Mouse (Mus musculus): ENCODE measurements around the gene Mettl7b. TPM values are rescaled to one million over a fixed set of nuclear protein-coding genes. Genes with fewer than 3 reads are reported as not detected.

The Mettl7b gene
- polyA plus RNA-seq, 1 experiment from 2014 or later: not detected

DNA sequence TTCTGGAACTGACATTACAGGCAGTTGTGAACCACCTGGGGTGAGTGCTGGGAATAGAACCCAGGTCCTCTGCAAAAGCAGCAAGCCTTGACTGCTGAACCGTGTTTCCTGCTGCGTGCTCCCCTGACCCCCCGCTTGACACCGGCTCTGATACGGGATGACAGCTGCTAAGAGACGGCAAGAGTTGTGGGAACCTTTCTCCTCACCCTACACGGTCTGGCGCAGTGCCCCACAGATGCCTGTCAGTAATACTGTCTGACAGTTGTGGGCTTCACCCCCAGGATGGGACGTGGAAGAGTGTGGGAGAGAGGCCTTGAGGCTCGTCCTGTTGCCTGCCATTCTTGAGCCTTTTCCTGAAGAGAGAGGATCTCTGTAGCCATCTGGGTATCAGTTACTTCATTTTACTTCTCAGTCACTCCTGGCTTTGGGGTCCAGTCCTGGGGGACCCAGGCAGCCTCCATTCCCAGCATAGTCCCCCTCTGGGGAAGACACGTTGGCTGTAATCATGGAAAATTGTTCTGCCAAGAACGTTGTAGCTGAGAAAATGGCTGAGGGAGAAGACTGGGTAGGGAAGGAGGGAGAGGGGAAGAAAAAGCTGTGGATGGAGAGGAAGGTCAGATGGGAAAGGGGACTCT lies 22.9 kb downstream of the Mettl7b start:
- Histone ChIP-seq H3K9ac (ENCODE audit: low read depth, low read length) (no peak overlapping the region), H3K4me2 (no peak overlapping the region), H3K4me1 (ENCODE audit: control insufficient read depth, insufficient read depth, low read length) (peaks cover 13% of the 10 kb centered on the region), H3K4me3 (ENCODE audit: low read depth, low read length) (no peak overlapping the region), H3K9me3 (replicated peaks; ENCODE audit: control insufficient read depth, low read length) (no peaks in the 10 kb centered on the region), H3K27ac (ENCODE audit: low read depth, low read length) (no peak overlapping the region), H3K36me3 (ENCODE audit: control insufficient read depth, insufficient read depth, low read length) (no peaks in the 10 kb centered on the region), H3K27me3 (ENCODE audit: control insufficient read depth, insufficient read depth, low read length) (peaks cover 28% of the 10 kb centered on the region)
- ATAC-seq (replicated peaks; ENCODE audit: insufficient number of reproducible peaks, low FRiP score, low TSS enrichment): no peak
- 63% methylated on average over 12 of the region's 12 CpGs for WGBS (ENCODE audit: insufficient replicate concordance)

DNA sequence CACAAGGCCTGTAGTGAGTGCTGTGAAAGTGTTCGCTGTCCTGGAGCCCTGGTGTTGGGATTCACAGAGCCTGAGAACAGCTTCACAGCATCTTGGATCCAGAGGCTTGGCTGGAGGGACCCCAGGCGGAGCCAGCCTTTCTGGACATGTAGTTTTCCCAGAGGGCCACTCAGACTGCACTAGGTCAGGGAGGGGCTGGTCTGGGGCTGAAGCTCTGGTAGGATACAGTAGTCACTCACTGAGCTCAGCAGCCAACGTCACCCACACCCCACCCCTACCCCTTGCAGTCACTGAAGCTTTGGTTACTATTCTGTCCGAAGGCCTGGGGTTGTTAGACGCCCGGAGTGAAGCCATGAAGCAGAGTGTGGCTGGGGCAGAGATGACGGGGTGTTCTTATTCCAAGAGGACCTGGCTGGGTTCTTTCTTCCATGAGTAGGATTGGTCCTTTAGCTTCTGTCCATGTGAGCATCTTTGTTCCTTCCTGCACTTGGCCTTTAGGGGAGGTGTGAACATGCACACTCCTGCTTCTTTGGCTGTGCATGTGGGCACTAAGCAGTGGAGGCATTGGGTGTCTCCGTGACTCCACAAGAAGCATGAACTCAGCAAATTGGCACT lies 24.9 kb downstream of the Mettl7b start:
- H3K9me3 ChIP-seq (replicated peaks; ENCODE audit: control insufficient read depth, low read length): no peaks in the 10 kb centered on the region
- H3K36me3 ChIP-seq (ENCODE audit: control insufficient read depth, insufficient read depth, low read length): no peaks in the 10 kb centered on the region
- ATAC-seq (replicated peaks; ENCODE audit: insufficient number of reproducible peaks, low FRiP score, low TSS enrichment): no peak
- peaks cover 33% of the 10 kb centered on the region for H3K27me3 ChIP-seq (ENCODE audit: control insufficient read depth, insufficient read depth, low read length)
- no peak overlapping the region for H3K9ac ChIP-seq (ENCODE audit: low read depth, low read length)
- no peak overlapping the region for H3K27ac ChIP-seq (ENCODE audit: low read depth, low read length)
- H3K4me1 ChIP-seq (ENCODE audit: control insufficient read depth, insufficient read depth, low read length): peaks cover 13% of the 10 kb centered on the region
- WGBS (ENCODE audit: insufficient replicate concordance): 71% methylated on average over 8 of the region's 8 CpGs
- H3K4me3 ChIP-seq (ENCODE audit: low read depth, low read length): no peak overlapping the region
- no peak overlapping the region for H3K4me2 ChIP-seq

DNA sequence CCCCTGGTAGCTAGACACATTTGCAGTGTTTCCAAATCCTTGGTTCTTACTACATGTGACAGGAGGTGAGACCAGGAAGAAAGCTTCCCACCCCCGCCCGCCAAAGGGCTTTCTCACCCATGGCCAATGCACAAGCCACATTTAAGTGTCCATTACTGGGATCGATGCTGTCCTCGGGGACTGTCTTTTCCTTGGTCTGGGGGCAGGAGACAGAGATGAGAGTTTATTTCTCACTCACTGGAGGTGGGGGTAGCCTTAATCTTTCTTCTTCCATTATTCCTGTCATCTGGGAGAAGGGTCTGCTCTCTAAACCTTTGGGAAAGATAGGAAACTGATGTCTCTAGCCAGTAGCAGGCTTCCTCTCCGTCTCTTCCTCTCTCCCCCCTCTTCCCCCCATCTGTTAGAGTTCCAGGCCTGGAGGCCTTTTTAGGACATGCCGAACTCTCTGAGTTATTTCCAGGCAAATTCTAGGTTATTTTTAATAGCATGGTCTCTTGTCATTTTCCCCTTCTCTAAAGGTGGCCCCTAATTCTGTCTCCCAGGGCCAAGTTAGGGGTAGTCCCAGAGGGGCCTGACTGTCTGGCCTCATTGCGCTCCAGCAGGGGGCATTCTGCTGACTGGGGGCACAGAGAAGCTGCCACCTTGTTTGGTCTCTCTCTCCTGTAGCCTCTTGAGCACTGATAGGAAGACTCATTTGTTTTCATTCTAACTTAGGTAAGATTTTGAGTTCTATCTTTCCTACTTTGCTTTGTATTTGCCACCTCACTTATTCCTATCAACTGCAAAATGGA lies 25.6 kb downstream of the Mettl7b start:
- Histone ChIP-seq H3K27me3 (ENCODE audit: control insufficient read depth, insufficient read depth, low read length) (peaks cover 33% of the 10 kb centered on the region), H3K27ac (ENCODE audit: low read depth, low read length) (no peak overlapping the region), H3K4me2 (no peak overlapping the region), H3K4me1 (ENCODE audit: control insufficient read depth, insufficient read depth, low read length) (peaks cover 13% of the 10 kb centered on the region), H3K9ac (ENCODE audit: low read depth, low read length) (no peak overlapping the region), H3K4me3 (ENCODE audit: low read depth, low read length) (no peak overlapping the region), H3K36me3 (ENCODE audit: control insufficient read depth, insufficient read depth, low read length) (no peaks in the 10 kb centered on the region), H3K9me3 (replicated peaks; ENCODE audit: control insufficient read depth, low read length) (no peaks in the 10 kb centered on the region)
- 47% methylated on average over 7 of the region's 7 CpGs for WGBS (ENCODE audit: insufficient replicate concordance)
- ATAC-seq (replicated peaks; ENCODE audit: insufficient number of reproducible peaks, low FRiP score, low TSS enrichment): no peak

DNA sequence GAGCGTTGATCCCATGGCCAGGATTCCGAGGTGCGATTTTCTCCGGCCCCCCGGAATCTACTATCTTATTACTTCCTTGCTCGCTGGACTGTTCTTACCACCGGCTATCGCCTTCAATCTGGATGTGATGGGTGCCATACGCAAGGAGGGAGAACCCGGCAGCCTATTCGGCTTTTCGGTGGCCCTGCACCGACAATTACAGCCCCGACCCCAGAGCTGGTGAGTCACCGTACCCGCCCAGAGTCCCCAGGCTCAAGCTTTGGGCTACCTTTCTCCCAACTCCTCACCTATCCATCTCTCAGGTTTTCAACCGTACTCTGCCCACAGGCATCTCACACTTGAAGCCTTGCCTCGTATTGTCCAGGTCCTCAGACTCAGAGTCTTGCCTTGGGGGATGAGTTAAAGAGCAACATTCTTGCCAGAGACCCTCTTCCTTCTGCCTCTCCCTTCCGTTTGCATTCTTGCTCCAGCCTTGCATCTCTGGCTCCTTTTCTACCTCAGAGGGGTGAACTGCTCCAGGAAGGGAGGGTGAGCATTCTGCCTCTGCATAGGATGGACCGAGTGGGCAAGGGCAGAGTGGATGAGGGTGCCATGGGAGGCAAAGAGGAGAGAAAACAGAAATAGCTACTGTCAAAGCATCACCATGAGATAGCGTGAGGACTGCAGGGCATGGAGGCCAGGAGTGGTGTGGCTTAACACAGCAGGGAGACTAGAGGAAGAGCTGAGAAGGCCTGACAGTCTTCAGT lies 26.6 kb downstream of the Mettl7b start:
- 2% methylated on average over 21 of the region's 21 CpGs for WGBS (ENCODE audit: insufficient replicate concordance)
- Histone ChIP-seq H3K36me3 (ENCODE audit: control insufficient read depth, insufficient read depth, low read length) (no peaks in the 10 kb centered on the region), H3K27ac (ENCODE audit: low read depth, low read length) (no peak overlapping the region), H3K4me2 (peak overlapping the region; percentile 87), H3K9me3 (replicated peaks; ENCODE audit: control insufficient read depth, low read length) (no peaks in the 10 kb centered on the region), H3K4me1 (ENCODE audit: control insufficient read depth, insufficient read depth, low read length) (peaks cover 13% of the 10 kb centered on the region), H3K4me3 (ENCODE audit: low read depth, low read length) (peak overlapping the region; percentile 50), H3K9ac (ENCODE audit: low read depth, low read length) (peak overlapping the region; percentile 52; the same call in 1 of the 2 replicates), H3K27me3 (ENCODE audit: control insufficient read depth, insufficient read depth, low read length) (peaks cover 35% of the 10 kb centered on the region)
- ATAC-seq (replicated peaks; ENCODE audit: insufficient number of reproducible peaks, low FRiP score, low TSS enrichment): no peak

DNA sequence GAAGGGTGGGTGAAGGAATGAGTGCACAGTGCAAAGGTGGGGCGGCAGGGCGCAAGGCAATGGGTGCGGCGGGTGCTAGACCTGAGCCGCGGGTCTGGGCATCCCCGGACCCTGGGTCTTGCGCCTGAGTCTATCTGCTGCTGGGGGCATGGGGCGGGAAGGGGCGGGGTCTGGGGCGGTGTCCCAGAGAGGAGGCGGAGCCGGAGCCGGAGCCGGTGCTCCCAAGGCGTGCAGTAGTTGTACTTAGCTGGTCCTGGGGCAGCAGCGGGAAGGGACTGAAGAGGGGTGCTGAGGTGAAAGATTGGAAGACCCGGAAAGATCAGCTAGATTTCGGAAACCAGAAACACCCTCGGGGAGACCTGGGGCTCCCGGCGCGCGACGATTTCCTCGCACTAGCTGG lies 27.2 kb downstream of the Mettl7b start, which contains the start of gene Itga7:
TSS of gene Itga7 (plus strand) at position 245 of the 400 bp plus-strand sequence.
- Histone ChIP-seq H3K27ac (ENCODE audit: low read depth, low read length) (no peak within 1 kb of the TSS), H3K4me2 (peak within 1 kb of the TSS; percentile 87), H3K27me3 (ENCODE audit: control insufficient read depth, insufficient read depth, low read length) (peaks cover 33% of the 10 kb centered on the region), H3K4me1 (ENCODE audit: control insufficient read depth, insufficient read depth, low read length) (peaks cover 13% of the 10 kb centered on the region), H3K4me3 (ENCODE audit: low read depth, low read length) (peak within 1 kb of the TSS; percentile 50), H3K9ac (ENCODE audit: low read depth, low read length) (peak within 1 kb of the TSS; percentile 52; the same call in 1 of the 2 replicates), H3K36me3 (ENCODE audit: control insufficient read depth, insufficient read depth, low read length) (no peaks in the 10 kb centered on the region), H3K9me3 (replicated peaks; ENCODE audit: control insufficient read depth, low read length) (no peaks in the 10 kb centered on the region)
- under 1% methylated on average over 26 of the region's 26 CpGs for WGBS (ENCODE audit: insufficient replicate concordance)
- ATAC-seq (replicated peaks; ENCODE audit: insufficient number of reproducible peaks, low FRiP score, low TSS enrichment): peak; percentile 63

DNA sequence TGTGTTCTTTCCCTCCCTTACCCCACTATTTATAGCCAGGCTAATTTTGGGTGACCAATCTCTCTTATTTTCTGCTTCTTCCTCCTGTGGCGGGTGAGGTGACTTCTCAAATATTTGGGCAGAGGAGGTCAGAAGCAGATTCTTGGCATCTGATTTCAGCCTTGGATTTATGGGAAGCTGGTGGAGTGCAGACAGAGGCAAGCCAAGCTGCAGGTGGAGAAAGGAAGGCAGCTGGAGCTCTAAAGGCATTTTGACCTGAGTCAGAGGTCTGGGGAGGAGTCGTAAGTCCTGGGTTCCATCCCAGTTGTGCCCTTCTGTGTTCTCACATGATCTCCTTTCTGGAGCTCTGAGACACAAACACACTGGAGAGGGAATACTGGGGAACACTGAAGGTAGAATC lies 29.3 kb downstream of the Mettl7b start:
- Histone ChIP-seq H3K9me3 (replicated peaks; ENCODE audit: control insufficient read depth, low read length) (no peaks in the 10 kb centered on the region), H3K4me3 (ENCODE audit: low read depth, low read length) (no peak overlapping the region), H3K4me2 (no peak overlapping the region), H3K27me3 (ENCODE audit: control insufficient read depth, insufficient read depth, low read length) (peaks cover 33% of the 10 kb centered on the region), H3K9ac (ENCODE audit: low read depth, low read length) (no peak overlapping the region), H3K4me1 (ENCODE audit: control insufficient read depth, insufficient read depth, low read length) (peaks cover 13% of the 10 kb centered on the region), H3K36me3 (ENCODE audit: control insufficient read depth, insufficient read depth, low read length) (no peaks in the 10 kb centered on the region), H3K27ac (ENCODE audit: low read depth, low read length) (no peak overlapping the region)
- WGBS (ENCODE audit: insufficient replicate concordance): 47% methylated on average over 2 of the region's 2 CpGs
- no peak for ATAC-seq (replicated peaks; ENCODE audit: insufficient number of reproducible peaks, low FRiP score, low TSS enrichment)

DNA sequence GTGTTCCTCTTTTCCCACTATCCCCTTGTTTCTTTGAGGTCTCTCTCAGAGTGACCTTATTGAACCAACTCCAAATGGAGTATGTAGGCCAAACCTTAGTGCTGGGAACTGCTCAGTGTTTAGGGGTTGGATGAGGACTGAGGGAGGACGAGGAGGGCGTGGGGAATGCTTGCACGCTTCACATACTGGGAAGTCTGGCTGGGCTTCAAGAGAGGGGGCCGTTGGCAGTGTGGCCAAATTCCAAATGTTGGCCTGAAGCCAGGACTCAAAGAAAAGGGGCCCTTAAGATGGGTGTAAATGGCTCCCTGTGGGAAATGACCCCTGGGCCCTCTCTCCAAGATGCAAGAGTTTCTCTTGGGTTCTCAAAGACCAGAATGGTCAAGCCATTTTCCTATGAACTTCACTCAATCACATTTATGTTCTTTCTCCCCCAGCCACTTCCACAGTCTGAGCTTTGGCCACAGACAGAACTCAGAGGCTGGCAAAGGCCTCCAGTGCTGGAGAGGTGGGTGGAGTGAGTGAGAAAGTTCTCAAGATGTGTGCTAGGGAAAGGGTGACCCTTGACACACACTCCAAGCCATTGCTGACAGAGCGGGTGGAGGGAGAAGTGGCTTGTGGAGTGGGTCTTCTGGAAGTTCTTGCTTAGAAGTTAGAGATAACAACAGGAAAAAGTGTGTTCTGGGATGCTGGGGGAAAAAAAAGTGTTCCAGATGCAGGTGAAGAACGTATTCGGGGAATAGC lies 31.0 kb downstream of the Mettl7b start:
- peaks cover 13% of the 10 kb centered on the region for H3K4me1 ChIP-seq (ENCODE audit: control insufficient read depth, insufficient read depth, low read length)
- no peak overlapping the region for H3K27ac ChIP-seq (ENCODE audit: low read depth, low read length)
- H3K9me3 ChIP-seq (replicated peaks; ENCODE audit: control insufficient read depth, low read length): no peaks in the 10 kb centered on the region
- peaks cover 30% of the 10 kb centered on the region for H3K27me3 ChIP-seq (ENCODE audit: control insufficient read depth, insufficient read depth, low read length)
- 63% methylated on average over 7 of the region's 7 CpGs for WGBS (ENCODE audit: insufficient replicate concordance)
- H3K36me3 ChIP-seq (ENCODE audit: control insufficient read depth, insufficient read depth, low read length): no peaks in the 10 kb centered on the region
- H3K9ac ChIP-seq (ENCODE audit: low read depth, low read length): no peak overlapping the region
- no peak for ATAC-seq (replicated peaks; ENCODE audit: insufficient number of reproducible peaks, low FRiP score, low TSS enrichment)
- no peak overlapping the region for H3K4me3 ChIP-seq (ENCODE audit: low read depth, low read length)
- H3K4me2 ChIP-seq: no peak overlapping the region

DNA sequence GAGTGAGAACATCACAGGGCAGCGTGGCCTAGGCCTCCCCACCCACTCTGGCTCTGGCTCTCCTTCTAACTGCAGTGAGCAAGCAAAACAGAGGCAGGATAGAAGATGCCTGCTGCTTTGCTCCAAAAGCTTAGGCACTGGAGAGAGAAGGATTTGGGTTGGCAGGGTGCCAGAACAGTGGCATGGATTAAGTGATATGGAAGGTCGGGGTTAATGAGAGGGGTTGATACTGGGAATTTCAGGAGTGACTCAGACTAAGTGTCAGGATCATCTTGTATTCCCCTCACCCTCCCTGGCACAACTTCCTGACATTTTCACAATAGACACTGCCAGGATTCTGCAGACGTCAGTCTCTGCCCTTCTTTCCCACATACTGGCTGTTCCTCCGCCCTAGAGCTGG lies 32.4 kb downstream of the Mettl7b start:
- Histone ChIP-seq H3K36me3 (ENCODE audit: control insufficient read depth, insufficient read depth, low read length) (no peaks in the 10 kb centered on the region), H3K27me3 (ENCODE audit: control insufficient read depth, insufficient read depth, low read length) (peaks cover 15% of the 10 kb centered on the region), H3K4me1 (ENCODE audit: control insufficient read depth, insufficient read depth, low read length) (peaks cover 7% of the 10 kb centered on the region; the same call in 1 of the 2 replicates), H3K4me2 (no peak overlapping the region), H3K4me3 (ENCODE audit: low read depth, low read length) (no peak overlapping the region), H3K9ac (ENCODE audit: low read depth, low read length) (no peak overlapping the region), H3K27ac (ENCODE audit: low read depth, low read length) (no peak overlapping the region), H3K9me3 (replicated peaks; ENCODE audit: control insufficient read depth, low read length) (no peaks in the 10 kb centered on the region)
- ATAC-seq (replicated peaks; ENCODE audit: insufficient number of reproducible peaks, low FRiP score, low TSS enrichment): no peak
- WGBS (ENCODE audit: insufficient replicate concordance): 21% methylated on average over 4 of the region's 4 CpGs
